23 mouse cellular contexts compared by ENCODE assay signal in genomic region chr4:25721576-25721975, GRCm38 (mm10).
DNase-seq lines count a peak whose midpoint lies in the region; ATAC-seq and TF ChIP-seq lines count a peak whose summit lies in the region.
"Had no signal": no experiment of that assay in that cellular context is flagged by ENCODE, and none has a peak within 500 bp of the region (broad histone marks: within the 10 kb centered on the region; RNA-seq: fewer than 3 reads in every experiment).

No protein-coding gene starts in this region.

- TF ChIP-seq CTCF in layer of hippocampus, adult 2 months (conservative IDR thresholded peaks at IDR 0.05): no peak

- no peaks in the 10 kb centered on the region for H3K9me3 ChIP-seq in hindbrain, embryonic 16.5 days (ENCODE audit: control insufficient read depth, low read length)
- H3K9me3 ChIP-seq: embryonic facial prominence, embryonic 15.5 days; forebrain, embryonic 10.5 days; midbrain, embryonic 13.5 days; neural tube, embryonic 13.5 days had no signal

- 87% methylated on average over 5 of the region's 5 CpGs for WGBS in hindbrain, embryonic 16.5 days

- no peaks in the 10 kb centered on the region for H3K4me1 ChIP-seq in hindbrain, embryonic 16.5 days (ENCODE audit: control insufficient read depth, insufficient read depth, low read depth, low read length)
- H3K4me1 ChIP-seq: embryonic facial prominence, embryonic 15.5 days; forebrain, embryonic 10.5 days; midbrain, embryonic 13.5 days; neural tube, embryonic 13.5 days had no signal

- peak overlapping the region; percentile 47 for H3K27ac ChIP-seq in layer of hippocampus, adult 2 months
- H3K27ac ChIP-seq in hindbrain, embryonic 16.5 days (ENCODE audit: low read depth, low read length): no peak overlapping the region
- H3K27ac ChIP-seq: embryonic facial prominence, embryonic 15.5 days; forebrain, embryonic 10.5 days; hindbrain, postnatal 0 days; midbrain, embryonic 13.5 days; neural tube, embryonic 13.5 days; stomach, postnatal 0 days had no signal

- H3K4me3 ChIP-seq in layer of hippocampus, adult 2 months: no peak overlapping the region
- no peak overlapping the region for H3K4me3 ChIP-seq in hindbrain, embryonic 16.5 days (ENCODE audit: low read length)
- H3K4me3 ChIP-seq: embryonic facial prominence, embryonic 15.5 days; forebrain, embryonic 10.5 days; midbrain, embryonic 13.5 days; neural tube, embryonic 13.5 days had no signal

- ATAC-seq in hindbrain, embryonic 16.5 days: no peak
- ATAC-seq: forebrain, postnatal 0 days; hindbrain, postnatal 0 days; intestine, postnatal 0 days; midbrain, embryonic 13.5 days had no signal

- H3K36me3 ChIP-seq in hindbrain, embryonic 16.5 days (ENCODE audit: control insufficient read depth, insufficient read depth, low read length): no peaks in the 10 kb centered on the region
- H3K36me3 ChIP-seq: embryonic facial prominence, embryonic 15.5 days; forebrain, embryonic 10.5 days; midbrain, embryonic 13.5 days; neural tube, embryonic 13.5 days had no signal

- no peak overlapping the region for H3K9ac ChIP-seq in hindbrain, embryonic 16.5 days (ENCODE audit: low read depth, low read length)
- H3K9ac ChIP-seq: embryonic facial prominence, embryonic 15.5 days; forebrain, postnatal 0 days; midbrain, embryonic 13.5 days; neural tube, embryonic 13.5 days had no signal

- intact Hi-C loops in left cerebral cortex, postnatal 25 days (cut with DNase I): loop anchor here (5.0 kb wide), 2 partner anchors 76 to 351 kb away; no protein-coding TSS in a partner anchor

- H3K27me3 ChIP-seq in hindbrain, embryonic 16.5 days (replicated peaks; ENCODE audit: control insufficient read depth, insufficient read depth, low read length): no peaks in the 10 kb centered on the region
- H3K27me3 ChIP-seq: CH12.LX; embryonic facial prominence, embryonic 15.5 days; midbrain, embryonic 13.5 days; neural tube, embryonic 13.5 days had no signal

- DNase-seq in cerebellum, adult 9-10 months: peak; percentile 56
- no peak for DNase-seq in cerebellum, postnatal 36 days
- DNase-seq in layer of hippocampus, adult 2 months (ENCODE audit: low spot score in 2 of 2): peak; percentile 33 to 34
- DNase-seq in layer of hippocampus, postnatal 36 days: no peak
- DNase-seq in layer of hippocampus, adult 9-11 months: peak; percentile 58
- DNase-seq in left cerebral cortex, postnatal 25 days (ENCODE audit: low spot score in 2 of 2): peak; percentile 56 to 93
- DNase-seq in kidney, adult 9 months: no peak
- DNase-seq: adrenal gland, postnatal 25 days; embryo, embryonic 11 days; forebrain, postnatal 0 days; gastrocnemius, postnatal 25 days; liver; lung, postnatal 14 days; thymus, postnatal 14 days had no signal

- H3K4me2 ChIP-seq in hindbrain, embryonic 16.5 days (ENCODE audit: low read length): no peak overlapping the region
- H3K4me2 ChIP-seq: embryonic facial prominence, embryonic 15.5 days; midbrain, embryonic 13.5 days; neural tube, embryonic 13.5 days had no signal

Comparison
In these comparisons a context has a peak if more than half of its experiments do, and no peak if none do; other contexts are left out.
1. DNase-seq: peak in cerebellum, adult 9-10 months (single experiment), layer of hippocampus, adult 2 months (2 of 2), layer of hippocampus, adult 9-11 months (single experiment) and left cerebral cortex, postnatal 25 days (2 of 2); none in cerebellum, postnatal 36 days (0 of 2), layer of hippocampus, postnatal 36 days (0 of 2) and kidney, adult 9 months (single experiment).